Mouse (Mus musculus) CH12.LX (cell line): ENCODE measurements around the gene Rnaseh1. TPM values are rescaled to one million over a fixed set of nuclear protein-coding genes. Genes with fewer than 3 reads are reported as not detected.

Source experiments
- DNase-seq: peaks from one replicate; pipeline ENCODE4 v3.0.0-alpha.2; 2013; ENCODE audit errors: extremely low read depth
- H3K27ac ChIP-seq: 2 replicates; pipeline ENCODE4 v1.5.1; 2012; ENCODE audit warnings: low read depth, mild to moderate bottlenecking, control low read depth, moderate library complexity; ENCODE audit not compliant: insufficient read depth
- H3K27me3 ChIP-seq: replicated peaks from 2 replicates; pipeline ENCODE3; 2012; ENCODE audit warnings: inconsistent platforms
- H3K36me3 ChIP-seq, 2 experiments: replicated peaks in 1 of 2; 2 replicates each; pipeline versions ENCODE3 to v1.6.1; 2012; ENCODE audit warnings: inconsistent platforms in 1 of 2, low read length in 1 of 2, mild to moderate bottlenecking in 1 of 2, mixed read lengths in 1 of 2, moderate library complexity in 1 of 2; ENCODE audit not compliant: control insufficient read depth in 1 of 2, insufficient read depth in 1 of 2
- H3K4me1 ChIP-seq, 2 experiments: 2 replicates each; pipeline ENCODE4 v1.6.1; 2012; ENCODE audit warnings: inconsistent platforms in 1 of 2, moderate library complexity in 1 of 2; ENCODE audit not compliant: insufficient read depth in 2 of 2, control insufficient read depth in 1 of 2
- H3K4me2 ChIP-seq: 2 replicates; pipeline ENCODE4 v1.6.1; 2012; ENCODE audit warnings: low read depth, mild to moderate bottlenecking, control low read depth; ENCODE audit not compliant: poor library complexity, insufficient read depth, severe bottlenecking
- H3K4me3 ChIP-seq, 3 experiments: fragments of 150-350 bp in 1 of 3; sonication (generic) in 1 of 3; replicated peaks in 1 of 3; 2 replicates each; pipeline versions ENCODE3 to v1.5.1; 2011 to 2012; ENCODE audit warnings: low read depth in 2 of 3, low read length in 2 of 3, mild to moderate bottlenecking in 2 of 3, moderate library complexity in 2 of 3, control low read depth in 1 of 3, improper control_type of control experiment in 1 of 3, inconsistent platforms in 1 of 3, mixed read lengths in 1 of 3; ENCODE audit not compliant: poor library complexity in 1 of 3
- H3K79me2 ChIP-seq: replicated peaks from 2 replicates; pipeline ENCODE4 v1.6.1; 2012; ENCODE audit warnings: mild to moderate bottlenecking, moderate library complexity; ENCODE audit not compliant: control insufficient read depth, poor library complexity, insufficient read depth, severe bottlenecking; ENCODE audit errors: extremely low read depth
- H3K9ac ChIP-seq: 2 replicates; pipeline ENCODE4 v1.6.1; 2012; ENCODE audit warnings: low read depth, mild to moderate bottlenecking, control low read depth, moderate library complexity; ENCODE audit not compliant: insufficient read depth
- H3K9me3 ChIP-seq: replicated peaks from 2 replicates; pipeline ENCODE3; 2012; ENCODE audit warnings: low read length, inconsistent platforms, mixed read lengths
- BHLHE40 ChIP-seq: IDR thresholded peaks from 2 replicates; pipeline ENCODE4 v1.6.1; 2011; ENCODE audit warnings: mild to moderate bottlenecking, low read depth, low read length, improper control_type of control experiment
- E2F4 ChIP-seq: IDR thresholded peaks from 2 replicates; pipeline ENCODE4 v1.6.1; 2011; ENCODE audit warnings: low read depth, low read length, improper control_type of control experiment; ENCODE audit not compliant: insufficient replicate concordance
- ELF1 ChIP-seq: IDR thresholded peaks from 2 replicates; pipeline ENCODE4 v1.6.1; 2014; ENCODE audit warnings: low read depth, mild to moderate bottlenecking, inconsistent platforms, low read length, improper control_type of control experiment
- EP300 ChIP-seq: IDR thresholded peaks from 2 replicates; pipeline ENCODE4 v1.6.1; 2011; ENCODE audit warnings: low read length, improper control_type of control experiment
- ETS1 ChIP-seq: conservative IDR thresholded peaks from 2 replicates; pipeline ENCODE4 v1.6.1; 2012; ENCODE audit warnings: low read depth, mild to moderate bottlenecking, inconsistent platforms, low read length, improper control_type of control experiment, moderate library complexity
- JUN ChIP-seq: IDR thresholded peaks from 2 replicates; pipeline ENCODE4 v1.6.1; 2011; ENCODE audit warnings: low read depth, mild to moderate bottlenecking, low read length, improper control_type of control experiment, moderate library complexity; ENCODE audit not compliant: insufficient read depth
- JUND ChIP-seq: conservative IDR thresholded peaks from 2 replicates; pipeline ENCODE4 v1.6.1; 2011; ENCODE audit warnings: low read depth, low read length, improper control_type of control experiment
- KAT2A ChIP-seq: IDR thresholded peaks from 2 replicates; pipeline ENCODE4 v1.6.1; 2012; ENCODE audit warnings: low read length, improper control_type of control experiment, inconsistent platforms; ENCODE audit not compliant: insufficient replicate concordance
- MAFK ChIP-seq: IDR thresholded peaks from 2 replicates; pipeline ENCODE4 v1.6.1; 2011; ENCODE audit warnings: low read length, improper control_type of control experiment; ENCODE audit not compliant: insufficient replicate concordance
- MAX ChIP-seq: IDR thresholded peaks from 2 replicates; pipeline ENCODE4 v1.6.1; 2011; ENCODE audit warnings: low read length, improper control_type of control experiment
- MAZ ChIP-seq: IDR thresholded peaks from 2 replicates; pipeline ENCODE4 v1.6.1; 2012; ENCODE audit warnings: low read depth, mild to moderate bottlenecking, inconsistent platforms, low read length, improper control_type of control experiment, moderate library complexity
- MEF2A ChIP-seq: IDR thresholded peaks from 2 replicates; pipeline ENCODE4 v1.6.1; 2014; ENCODE audit warnings: low read depth, mild to moderate bottlenecking, inconsistent platforms, low read length, improper control_type of control experiment, borderline replicate concordance
- MXI1 ChIP-seq: IDR thresholded peaks from 2 replicates; pipeline ENCODE4 v1.6.1; 2011; ENCODE audit warnings: mild to moderate bottlenecking, low read depth, low read length, improper control_type of control experiment
- NELFE ChIP-seq: IDR thresholded peaks from 2 replicates; pipeline ENCODE4 v1.6.1; 2011; ENCODE audit warnings: low read depth, low read length, improper control_type of control experiment
- NRF1 ChIP-seq: IDR thresholded peaks from 2 replicates; pipeline ENCODE4 v1.6.1; 2014; ENCODE audit warnings: low read depth, mild to moderate bottlenecking, inconsistent platforms, low read length, improper control_type of control experiment, moderate library complexity
- POLR2A ChIP-seq: IDR thresholded peaks from 2 replicates; pipeline ENCODE4 v1.6.1; 2011; ENCODE audit warnings: low read depth, mild to moderate bottlenecking, improper control_type of control experiment, low read length
- POLR2AphosphoS2 ChIP-seq: IDR thresholded peaks from 2 replicates; pipeline ENCODE4 v1.6.1; 2011; ENCODE audit warnings: low read depth, low read length, improper control_type of control experiment
- RAD21 ChIP-seq: IDR thresholded peaks from 2 replicates; pipeline ENCODE4 v1.6.1; 2011; ENCODE audit warnings: low read depth, mild to moderate bottlenecking, low read length, improper control_type of control experiment, moderate library complexity
- SMC3 ChIP-seq: IDR thresholded peaks from 2 replicates; pipeline ENCODE4 v1.6.1; 2011; ENCODE audit warnings: low read depth, low read length, improper control_type of control experiment
- TBP ChIP-seq: conservative IDR thresholded peaks from 2 replicates; pipeline ENCODE4 v1.6.1; 2011; ENCODE audit warnings: low read depth, low read length, improper control_type of control experiment
- UBTF ChIP-seq: IDR thresholded peaks from 2 replicates; pipeline ENCODE4 v1.6.1; 2012; ENCODE audit warnings: low read depth, mild to moderate bottlenecking, inconsistent platforms, low read length, improper control_type of control experiment, moderate library complexity
- ZC3H11A ChIP-seq: IDR thresholded peaks from 2 replicates; pipeline ENCODE4 v1.6.1; 2012; ENCODE audit warnings: low read depth, mild to moderate bottlenecking, inconsistent platforms, low read length, improper control_type of control experiment
- ZKSCAN1 ChIP-seq: IDR thresholded peaks from 2 replicates; pipeline ENCODE4 v1.6.1; 2012; ENCODE audit warnings: low read depth, inconsistent platforms, low read length, improper control_type of control experiment, borderline replicate concordance
- ZMIZ1 ChIP-seq: IDR thresholded peaks from 2 replicates; pipeline ENCODE4 v1.6.1; 2012; ENCODE audit warnings: low read depth, mild to moderate bottlenecking, inconsistent platforms, low read length, improper control_type of control experiment
- dilution Hi-C: fragments of 300-500 bp; cut with MboI; formaldehyde crosslinking; loops from 2 replicates; pipeline ENCODE4 v1.14.3; 2020; ENCODE audit warnings: low sequenced_read_pairs; ENCODE audit not compliant: extremely low pct_unique_long_range_greater_than_20kb, extremely low pct_ligation_motif_present
- in situ Hi-C: fragments of 300-500 bp; cut with MboI; formaldehyde crosslinking; loops from 3 replicates; pipeline ENCODE4 v1.14.3; 2019; ENCODE audit warnings: low sequenced_read_pairs, low pct_ligation_motif_present, low pct_unique_long_range_greater_than_20kb, mixed read lengths
- polyA plus RNA-seq: library from polyadenylated mRNA; unstranded; fragments of >175 nt; gene quantifications from 2 replicates; pipeline ENCODE4 v1.2.1, GENCODE M21; 2012; ENCODE audit warnings: low read depth; ENCODE audit not compliant: insufficient read length
- total RNA-seq, 2 experiments: library from RNA; depleted of rRNA; stranded (reverse); fragments of 300-350 nt in 1 of 2; fragments of >200 nt in 1 of 2; gene quantifications; 2 replicates each; pipeline ENCODE4 v1.2.3; 2012 to 2014

The Rnaseh1 gene
- total and polyA plus RNA-seq, 3 experiments, result 31.1 to 33.8 (median 33.4) TPM

GRCm38 (mm10) chr12:28685771-28686170 is 36.4 kb downstream of the Rnaseh1 start:
- Histone ChIP-seq H3K9me3 (no peaks in the 10 kb centered on the region), H3K27me3 (no peaks in the 10 kb centered on the region), H3K9ac (no peak overlapping the region), H3K4me1 (no peaks in the 10 kb centered on the region), H3K4me2 (no peak overlapping the region), H3K36me3 (peaks cover 43 to 87% of the 10 kb centered on the region in 2 experiments), H3K4me3 (no peak overlapping the region), H3K79me2 (no peaks in the 10 kb centered on the region), H3K27ac (0 out of 2 replicates have a peak overlapping the region, but pooled peaks have one; percentile 1)
- dilution Hi-C loops (no loop called here), in situ Hi-C loops (no loop called here)
- TF ChIP-seq MAFK (no peak), E2F4 (no peak)
- no peak for DNase-seq

- Histone ChIP-seq H3K4me3 (no peak overlapping the region), H3K9ac (no peak overlapping the region), H3K4me2 (no peak overlapping the region), H3K27ac (no peak overlapping the region), H3K9me3 (no peaks in the 10 kb centered on the region), H3K4me1 (no peaks in the 10 kb centered on the region), H3K27me3 (no peaks in the 10 kb centered on the region), H3K36me3 (peaks cover 47 to 87% of the 10 kb centered on the region in 2 experiments), H3K79me2 (no peaks in the 10 kb centered on the region)
- DNase-seq, result no peak
- no peak for TF ChIP-seq EP300
- no peak for TF ChIP-seq NRF1
- TF ChIP-seq POLR2AphosphoS2, result no peak
- no peak for TF ChIP-seq NELFE
- no peak for TF ChIP-seq MAFK
- TF ChIP-seq ETS1, result no peak
- no peak for TF ChIP-seq KAT2A
- no peak for TF ChIP-seq JUND
- TF ChIP-seq MEF2A, result no peak
- no peak for TF ChIP-seq UBTF
- dilution Hi-C loops, result no loop called here
- in situ Hi-C loops, result no loop called here
Measured at GRCm38 (mm10) chr12:28686199-28686879, 36.9 kb downstream of the Rnaseh1 start.

DNA sequence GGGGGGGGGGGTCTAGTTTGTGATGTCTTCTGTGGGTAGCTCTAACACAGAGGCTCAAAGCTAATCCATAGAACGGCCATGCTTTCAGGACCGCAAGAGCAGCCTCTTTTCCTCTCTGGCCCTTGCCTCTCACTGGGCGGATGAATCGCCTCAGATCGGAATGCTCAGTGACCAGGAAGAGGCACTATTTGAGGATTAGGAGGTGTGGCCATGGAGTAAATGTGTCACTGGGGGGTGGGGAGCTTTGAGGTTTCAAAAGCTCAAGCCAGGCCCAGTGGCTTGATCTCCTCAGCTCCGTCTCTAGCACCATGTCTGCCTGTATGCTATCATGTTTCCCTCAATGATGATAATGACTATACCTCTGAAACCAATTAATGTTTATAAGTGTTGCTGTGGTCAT is 39.6 kb downstream of the Rnaseh1 start:
- Histone ChIP-seq H3K27me3 (no peaks in the 10 kb centered on the region), H3K79me2 (no peaks in the 10 kb centered on the region), H3K36me3 (peaks cover 57 to 97% of the 10 kb centered on the region in 2 experiments), H3K9me3 (no peaks in the 10 kb centered on the region), H3K27ac (no peak overlapping the region), H3K4me3 (no peak overlapping the region), H3K9ac (no peak overlapping the region), H3K4me1 (no peaks in the 10 kb centered on the region), H3K4me2 (no peak overlapping the region)
- in situ Hi-C loops, result no loop called here
- dilution Hi-C loops, result no loop called here
- DNase-seq, result no peak
- TF ChIP-seq ELF1 (no peak), E2F4 (no peak), JUN (no peak), POLR2A (no peak), MAX (no peak), ZMIZ1 (no peak), MXI1 (no peak), SMC3 (no peak), RAD21 (no peak), BHLHE40 (no peak), ZC3H11A (no peak), MEF2A (no peak), TBP (no peak), MAZ (no peak), ZKSCAN1 (no peak)
